Mouse (Mus musculus): Measurements from ENCODE around the gene Espn. TPM values are rescaled to one million over a fixed set of nuclear protein-coding genes. Genes with fewer than 3 reads are reported as not detected.

Gene Espn
- total and polyA plus RNA-seq, 3 experiments, result 5.0 to 19.6 TPM; not detected in 1

DNA sequence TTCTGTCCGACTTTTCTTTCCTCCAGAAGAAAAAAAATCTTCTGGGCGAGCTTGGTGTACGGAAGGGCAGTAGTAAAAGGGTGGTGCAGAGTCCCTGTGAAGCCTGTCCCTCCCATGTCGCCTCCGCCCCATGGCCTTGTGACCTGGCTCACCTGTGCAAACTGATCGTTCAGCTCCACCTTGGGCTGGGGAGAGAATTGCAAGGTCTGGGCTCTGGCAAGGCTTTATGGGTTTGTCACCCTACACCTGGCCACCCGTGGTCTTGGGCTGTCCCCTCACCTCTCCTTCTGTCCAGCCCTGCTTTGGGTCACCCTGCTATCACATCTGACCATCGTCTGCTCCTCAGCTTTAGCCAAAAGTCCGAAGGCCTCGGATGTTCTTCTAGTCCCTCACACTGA lies 19.4 kb downstream of the Espn start:
- no peaks in the 10 kb centered on the region for H3K27me3 ChIP-seq (ENCODE audit: control insufficient read depth in 1 of 2, insufficient read depth in 2 of 2, low read length in 2 of 2)
- no peaks in the 10 kb centered on the region for H3K36me3 ChIP-seq (ENCODE audit: control insufficient read depth in 1 of 2, insufficient read depth in 2 of 2, low read length in 2 of 2)
- no peak overlapping the region for H3K4me3 ChIP-seq (ENCODE audit: control insufficient read depth in 1 of 2, insufficient read depth in 1 of 2, low read depth in 2 of 2, low read length in 2 of 2)
- no peak overlapping the region for H3K9ac ChIP-seq (ENCODE audit: control insufficient read depth, low read depth, low read length, poor library complexity, severe bottlenecking)
- H3K4me1 ChIP-seq (ENCODE audit: control insufficient read depth in 1 of 2, insufficient read depth in 2 of 2, low read length in 2 of 2), result no peaks in the 10 kb centered on the region; a peak in 1 of 4 replicates
- H3K27ac ChIP-seq (ENCODE audit: control insufficient read depth, low read depth, low read length), result no peak overlapping the region
- no peaks in the 10 kb centered on the region for H3K9me3 ChIP-seq (replicated peaks; ENCODE audit: insufficient read depth, low read length)
- DNase-seq (ENCODE audit: low read depth, low spot score), result no peak
- TF ChIP-seq MAX (IDR thresholded peaks at IDR 0.05; ENCODE audit: low read length), result no peak
- TF ChIP-seq ELF1 (IDR thresholded peaks at IDR 0.05; ENCODE audit: low read depth, low read length), result no peak
- no peak for TF ChIP-seq CTCF (IDR thresholded peaks at IDR 0.05 in 2 of 3, conservative IDR thresholded peaks at IDR 0.05 in 1 of 3; ENCODE audit: control insufficient read depth in 1 of 3, insufficient read depth in 1 of 3, low read depth in 2 of 3, low read length in 3 of 3, poor library complexity in 1 of 3, severe bottlenecking in 1 of 3)
- TF ChIP-seq EP300 (IDR thresholded peaks at IDR 0.05; ENCODE audit: low read depth in 1 of 2, low read length in 2 of 2), result no peak
- no peak for TF ChIP-seq NELFE (IDR thresholded peaks at IDR 0.05; ENCODE audit: low read depth, low read length)
- TF ChIP-seq POLR2AphosphoS5 (IDR thresholded peaks at IDR 0.05; ENCODE audit: borderline replicate concordance, low read depth, low read length), result no peak
- no peak for TF ChIP-seq POLR2A (IDR thresholded peaks at IDR 0.05; ENCODE audit: control insufficient read depth in 1 of 2, insufficient read depth in 1 of 2, low read depth in 1 of 2, low read length in 2 of 2, poor library complexity in 1 of 2)
- TF ChIP-seq ZMIZ1 (IDR thresholded peaks at IDR 0.05; ENCODE audit: low read depth, low read length), result no peak
- no peak for TF ChIP-seq CHD2 (IDR thresholded peaks at IDR 0.05; ENCODE audit: low read length)
- TF ChIP-seq GABPA (IDR thresholded peaks at IDR 0.05; ENCODE audit: low read depth, low read length), result no peak
- no peak for TF ChIP-seq USF2 (IDR thresholded peaks at IDR 0.05; ENCODE audit: borderline replicate concordance in 1 of 2, insufficient read depth in 1 of 2, low read depth in 1 of 2, low read length in 2 of 2)
- no peak for TF ChIP-seq ETS1 (IDR thresholded peaks at IDR 0.05; ENCODE audit: low read depth, low read length)
- no peak for TF ChIP-seq MEF2A (IDR thresholded peaks at IDR 0.05; ENCODE audit: extremely low read depth, insufficient replicate concordance, low read depth, low read length, poor library complexity, severe bottlenecking)
- TF ChIP-seq NRF1 (IDR thresholded peaks at IDR 0.05; ENCODE audit: insufficient read depth, low read depth, low read length, poor library complexity, severe bottlenecking), result no peak
- no peaks in the 10 kb centered on the region; the same call in 1 of the 2 replicates for H3K79me2 ChIP-seq (ENCODE audit: control insufficient read depth, insufficient read depth, low read length, poor library complexity)

DNA sequence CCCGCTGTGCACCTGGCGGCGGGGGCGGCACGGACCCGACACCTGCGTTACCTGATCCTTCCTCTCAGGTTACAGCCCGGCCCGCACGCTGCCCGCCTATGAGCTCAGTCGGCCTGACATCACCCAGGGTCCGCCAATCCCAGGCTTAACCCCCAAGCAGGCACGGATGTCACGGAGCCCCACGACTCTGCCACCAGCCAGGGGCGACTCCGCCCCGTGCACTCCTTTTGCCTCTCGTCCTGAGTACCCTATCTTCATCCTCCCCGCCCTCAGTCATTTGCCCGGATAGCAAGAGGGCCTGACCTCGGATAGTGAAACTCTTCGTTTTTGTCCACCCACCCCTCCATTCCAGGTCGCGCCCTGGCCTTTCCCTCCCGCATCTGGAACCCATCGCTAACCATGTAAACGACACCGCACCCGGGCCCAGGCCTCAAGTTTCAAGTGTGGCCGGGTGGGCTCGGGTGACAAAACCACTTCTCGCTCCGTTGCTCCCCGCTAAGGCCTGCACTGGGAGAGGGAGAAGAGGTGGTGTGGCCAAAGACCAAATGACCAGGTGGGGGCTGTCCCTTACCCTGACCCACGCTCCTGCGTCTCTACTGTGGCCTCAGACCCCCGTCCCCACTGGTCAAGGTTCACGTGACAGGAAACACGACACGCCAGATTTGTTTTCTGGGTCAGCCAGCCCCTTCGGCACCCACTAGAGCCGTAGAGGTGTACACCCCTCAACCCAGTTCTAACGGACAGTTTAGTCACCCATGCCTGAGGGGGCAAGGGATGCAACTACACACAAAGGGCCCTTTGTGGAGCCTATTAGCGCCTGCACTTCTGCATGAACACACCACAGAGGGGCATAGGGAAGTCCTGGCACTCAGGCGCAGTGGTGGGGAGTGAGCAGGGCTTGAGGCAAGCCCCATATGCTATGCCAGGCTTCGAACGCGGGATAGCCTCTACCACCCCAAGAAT lies 20.1 kb downstream of the Espn start:
- no peak for DNase-seq (ENCODE audit: low read depth, low spot score)
- no peaks in the 10 kb centered on the region; the same call in 1 of the 2 replicates for H3K79me2 ChIP-seq (ENCODE audit: control insufficient read depth, insufficient read depth, low read length, poor library complexity)
- H3K9ac ChIP-seq (ENCODE audit: control insufficient read depth, low read depth, low read length, poor library complexity, severe bottlenecking), result no peak overlapping the region; the same call in 1 of the 2 replicates
- no peaks in the 10 kb centered on the region for H3K9me3 ChIP-seq (replicated peaks; ENCODE audit: insufficient read depth, low read length)
- no peak for TF ChIP-seq BHLHE40 (IDR thresholded peaks at IDR 0.05; ENCODE audit: borderline replicate concordance, low read depth, low read length)
- no peak for TF ChIP-seq CTCF (IDR thresholded peaks at IDR 0.05 in 2 of 3, conservative IDR thresholded peaks at IDR 0.05 in 1 of 3; ENCODE audit: control insufficient read depth in 1 of 3, insufficient read depth in 1 of 3, low read depth in 2 of 3, low read length in 3 of 3, poor library complexity in 1 of 3, severe bottlenecking in 1 of 3)
- TF ChIP-seq POLR2A (IDR thresholded peaks at IDR 0.05; ENCODE audit: control insufficient read depth in 1 of 2, insufficient read depth in 1 of 2, low read depth in 1 of 2, low read length in 2 of 2, poor library complexity in 1 of 2), result no peak
- TF ChIP-seq POLR2AphosphoS5 (IDR thresholded peaks at IDR 0.05; ENCODE audit: borderline replicate concordance, low read depth, low read length), result no peak
- TF ChIP-seq SIN3A (IDR thresholded peaks at IDR 0.05; ENCODE audit: low read length), result no peak
- TF ChIP-seq MAFK (IDR thresholded peaks at IDR 0.05; ENCODE audit: borderline replicate concordance, low read depth, low read length), result no peak
- no peak for TF ChIP-seq E2F4 (IDR thresholded peaks at IDR 0.05; ENCODE audit: borderline replicate concordance, low read depth, low read length)
- no peak for TF ChIP-seq NRF1 (IDR thresholded peaks at IDR 0.05; ENCODE audit: insufficient read depth, low read depth, low read length, poor library complexity, severe bottlenecking)
- TF ChIP-seq MYC (IDR thresholded peaks at IDR 0.05; ENCODE audit: low read depth, low read length), result no peak
- no peak for TF ChIP-seq ZMIZ1 (IDR thresholded peaks at IDR 0.05; ENCODE audit: low read depth, low read length)
- TF ChIP-seq USF2 (IDR thresholded peaks at IDR 0.05; ENCODE audit: borderline replicate concordance in 1 of 2, insufficient read depth in 1 of 2, low read depth in 1 of 2, low read length in 2 of 2), result no peak
- no peak for TF ChIP-seq ZNF384 (IDR thresholded peaks at IDR 0.05; ENCODE audit: low read depth, low read length)
- TF ChIP-seq RAD21 (IDR thresholded peaks at IDR 0.05; ENCODE audit: low read depth, low read length), result no peak
- no peak for TF ChIP-seq EP300 (IDR thresholded peaks at IDR 0.05; ENCODE audit: low read depth in 1 of 2, low read length in 2 of 2)
- TF ChIP-seq MEF2A (IDR thresholded peaks at IDR 0.05; ENCODE audit: extremely low read depth, insufficient replicate concordance, low read depth, low read length, poor library complexity, severe bottlenecking), result no peak
- H3K27ac ChIP-seq (ENCODE audit: control insufficient read depth, low read depth, low read length), result no peak overlapping the region
- H3K4me1 ChIP-seq (ENCODE audit: control insufficient read depth in 1 of 2, insufficient read depth in 2 of 2, low read length in 2 of 2), result no peaks in the 10 kb centered on the region
- H3K27me3 ChIP-seq (ENCODE audit: control insufficient read depth in 1 of 2, insufficient read depth in 2 of 2, low read length in 2 of 2), result no peaks in the 10 kb centered on the region
- peak overlapping the region in 1 of 2 experiments; percentile 64; a peak in 2 of 4 replicates for H3K4me3 ChIP-seq (ENCODE audit: control insufficient read depth in 1 of 2, insufficient read depth in 1 of 2, low read depth in 2 of 2, low read length in 2 of 2)
- H3K36me3 ChIP-seq (ENCODE audit: control insufficient read depth in 1 of 2, insufficient read depth in 2 of 2, low read length in 2 of 2), result no peaks in the 10 kb centered on the region

Measured in MEL (cell line).